Mouse (Mus musculus): ENCODE data around the gene Mdm4.

GRCm38 (mm10) chr1:132956809-132957208 is 73.6 kb downstream of the Mdm4 start:
- TF ChIP-seq POLR2A (IDR thresholded peaks at IDR 0.05; ENCODE audit: borderline replicate concordance, extremely low read depth, low read depth, low read length) (no peak), CTCF (IDR thresholded peaks at IDR 0.05; ENCODE audit: insufficient read depth, low read length) (no peak)

All from lung, adult 2 months (tissue).